Mouse (Mus musculus) adrenal gland, adult 2 months (tissue): ENCODE data around the gene Adam33. TPM values are rescaled to one million over a fixed set of nuclear protein-coding genes. Genes with fewer than 3 reads are reported as not detected.

Experiments
- DNase-seq: peaks from one replicate; pipeline ENCODE4 v3.0.0; 2021
- microRNA-seq, 2 experiments: library from miRNA; unstranded; fragments of <30 nt; microRNA quantifications; one replicate each; pipeline ENCODE4 v1.2.0; 2021
- polyA plus RNA-seq: library from polyadenylated mRNA; depleted of rRNA; stranded (reverse); fragments of >200 nt; gene quantifications from 2 replicates; pipeline ENCODE4 v1.2.3, GENCODE M21; 2012; rRNA removed
- total RNA-seq, 2 experiments: library from RNA; stranded (reverse); gene quantifications; 2 replicates each; pipeline ENCODE4 v1.2.3; 2021

The Adam33 gene
- total and polyA plus RNA-seq, 3 experiments = 1.6 to 11.5 (median 3.4) TPM

- DNase-seq = peak; percentile 62
These were observed 34.3 kb downstream of the Adam33 start for GRCm38 (mm10) chr2:131029065-131029935.

- no peak for DNase-seq
These were observed 36.7 kb downstream of the Adam33 start for GRCm38 (mm10) chr2:131026941-131027340.

- peak; percentile 47 for DNase-seq
These were observed 38.4 kb downstream of the Adam33 start for GRCm38 (mm10) chr2:131025230-131025629.

- DNase-seq = no peak
These were observed 53.0 kb downstream of the Adam33 start for GRCm38 (mm10) chr2:131010566-131010965.

GRCm38 (mm10) chr2:131009123-131009522 lies 54.5 kb downstream of the Adam33 start:
- no peak for DNase-seq

Small RNA genes lying within 50 kb of the gene (microRNA-seq; reads per million reads assigned to microRNA genes)
- 0 reads per million in 2 experiments for gene Mir6973b

Other genes starting within 250 kb of the Adam33 start
- 10 to 100 TPM; 36.9 to 43.5 TPM for gene 4930402H24Rik, start 157.4 kb downstream of the Adam33 start, total RNA-seq
- 31.1 and 40.0 TPM in 2 replicates for gene 4930402H24Rik, start 157.4 kb downstream of the Adam33 start, polyA plus RNA-seq
- gene Atrn, start 157.3 kb downstream of the Adam33 start, total RNA-seq = 10 to 100 TPM; 27.3 to 31.5 TPM
- gene Atrn, start 157.3 kb downstream of the Adam33 start, polyA plus RNA-seq = 9.8 and 10.3 TPM in 2 replicates
- 1 to 10 TPM; 5.9 to 6.1 TPM for gene Gfra4, start 20.7 kb downstream of the Adam33 start, total RNA-seq
- gene Gfra4, start 20.7 kb downstream of the Adam33 start, polyA plus RNA-seq = 30.4 and 56.7 TPM in 2 replicates
- 1 to 10 TPM; 4.1 to 6.6 TPM for gene Siglec1, start 23.0 kb upstream of the Adam33 start, total RNA-seq
- gene Siglec1, start 23.0 kb upstream of the Adam33 start, polyA plus RNA-seq = 17.9 and 19.8 TPM in 2 replicates
- gene Hspa12b, start 63.5 kb upstream of the Adam33 start, total RNA-seq = 10 to 100 TPM in 1 of 2 experiments, 1 to 10 TPM in 1; 6.9 to 12.6 TPM
- 9.4 and 16.4 TPM in 2 replicates for gene Hspa12b, start 63.5 kb upstream of the Adam33 start, polyA plus RNA-seq
- not detected for gene Gm11037, start 69.7 kb upstream of the Adam33 start, total RNA-seq
- not detected in 2 replicates for gene Gm11037, start 69.7 kb upstream of the Adam33 start, polyA plus RNA-seq
- 100 to 1,000 TPM; 114 to 123 TPM for gene 1700037H04Rik, start 96.3 kb upstream of the Adam33 start, total RNA-seq
- 195 and 319 TPM in 2 replicates for gene 1700037H04Rik, start 96.3 kb upstream of the Adam33 start, polyA plus RNA-seq
- 10 to 100 TPM; 47.7 to 88.5 TPM for gene Cenpb, start 116.3 kb upstream of the Adam33 start, total RNA-seq
- gene Cenpb, start 116.3 kb upstream of the Adam33 start, polyA plus RNA-seq = 94.5 and 107 TPM in 2 replicates
- 1 to 10 TPM; 3.4 to 5.5 TPM for gene Cdc25b, start 123.1 kb upstream of the Adam33 start, total RNA-seq
- gene Cdc25b, start 123.1 kb upstream of the Adam33 start, polyA plus RNA-seq = 7.7 and 9.7 TPM in 2 replicates
- 1 to 10 TPM; 4.3 to 5.4 TPM for gene Spef1, start 123.5 kb upstream of the Adam33 start, total RNA-seq
- 4.8 and 5.3 TPM in 2 replicates for gene Spef1, start 123.5 kb upstream of the Adam33 start, polyA plus RNA-seq
- 10 to 100 TPM; 13.7 to 20.2 TPM for gene Ap5s1, start 143.3 kb upstream of the Adam33 start, total RNA-seq
- 89.8 and 91.7 TPM in 2 replicates for gene Ap5s1, start 143.3 kb upstream of the Adam33 start, polyA plus RNA-seq
- 10 to 100 TPM; 46.2 to 48.8 TPM for gene Mavs, start 170.2 kb upstream of the Adam33 start, total RNA-seq
- 81.8 and 89.7 TPM in 2 replicates for gene Mavs, start 170.2 kb upstream of the Adam33 start, polyA plus RNA-seq
- 10 to 100 TPM; 51.7 to 55.2 TPM for gene Pank2, start 198.7 kb upstream of the Adam33 start, total RNA-seq
- gene Pank2, start 198.7 kb upstream of the Adam33 start, polyA plus RNA-seq = 9.8 and 10.7 TPM in 2 replicates